Mouse (Mus musculus): Measurements from ENCODE around the gene Ptprn2. TPM values are rescaled to one million over a fixed set of nuclear protein-coding genes. Genes with fewer than 3 reads are reported as not detected.

Gene Ptprn2
- polyA plus RNA-seq, 1 experiment from 2014 or later: 0.30 TPM

GRCm38 (mm10) chr12:116709535-116709934, 224.0 kb downstream of the Ptprn2 start:
- WGBS: 35% methylated on average over 5 of the region's 5 CpGs
- Histone ChIP-seq H3K4me1 (ENCODE audit: insufficient read depth) (no peaks in the 10 kb centered on the region), H3K9me3 (ENCODE audit: low read depth, low read length) (no peaks in the 10 kb centered on the region), H3K9ac (no peak overlapping the region), H3K27me3 (ENCODE audit: insufficient read depth, low read length) (no peaks in the 10 kb centered on the region), H3K36me3 (ENCODE audit: insufficient read depth) (no peaks in the 10 kb centered on the region), H3K4me3 (ENCODE audit: low read depth, low read length) (no peak overlapping the region), H3K27ac (ENCODE audit: low read depth) (no peak overlapping the region), H3K4me2 (no peak overlapping the region)
- TF ChIP-seq CTCF (IDR thresholded peaks at IDR 0.05; ENCODE audit: low read depth): no peak
- ATAC-seq (ENCODE audit: insufficient read depth) (no peak), DNase-seq (no peak)

- no peak for ATAC-seq (ENCODE audit: insufficient read depth)
- H3K27me3 ChIP-seq (ENCODE audit: insufficient read depth, low read length): no peaks in the 10 kb centered on the region
- no peak for DNase-seq
- H3K4me3 ChIP-seq (ENCODE audit: low read depth, low read length): no peak overlapping the region
- H3K4me1 ChIP-seq (ENCODE audit: insufficient read depth): no peaks in the 10 kb centered on the region
- TF ChIP-seq CTCF (IDR thresholded peaks at IDR 0.05; ENCODE audit: low read depth): no peak
- 55% methylated on average over 3 of the region's 3 CpGs for WGBS
- no peak overlapping the region for H3K4me2 ChIP-seq
- H3K9ac ChIP-seq: no peak overlapping the region
- no peak overlapping the region for H3K27ac ChIP-seq (ENCODE audit: low read depth)
- no peaks in the 10 kb centered on the region for H3K9me3 ChIP-seq (ENCODE audit: low read depth, low read length)
- no peaks in the 10 kb centered on the region for H3K36me3 ChIP-seq (ENCODE audit: insufficient read depth)
Observed at GRCm38 (mm10) chr12:116710716-116711115, 225.2 kb downstream of the Ptprn2 start.

GRCm38 (mm10) chr12:116711133-116711532, 225.6 kb downstream of the Ptprn2 start:
- H3K9me3 ChIP-seq (ENCODE audit: low read depth, low read length): no peaks in the 10 kb centered on the region
- WGBS: 87% methylated on average over 6 of the region's 6 CpGs

GRCm38 (mm10) chr12:116713096-116713495, 227.6 kb downstream of the Ptprn2 start:
- ATAC-seq (ENCODE audit: insufficient read depth): no peak
- no peaks in the 10 kb centered on the region for H3K4me1 ChIP-seq (ENCODE audit: insufficient read depth)
- H3K27ac ChIP-seq (ENCODE audit: low read depth): no peak overlapping the region
- no peak for TF ChIP-seq CTCF (IDR thresholded peaks at IDR 0.05; ENCODE audit: low read depth)
- no peak overlapping the region for H3K4me3 ChIP-seq (ENCODE audit: low read depth, low read length)
- no peak overlapping the region for H3K9ac ChIP-seq
- no peaks in the 10 kb centered on the region for H3K9me3 ChIP-seq (ENCODE audit: low read depth, low read length)
- no peaks in the 10 kb centered on the region for H3K27me3 ChIP-seq (ENCODE audit: insufficient read depth, low read length)
- no peak for DNase-seq
- no peaks in the 10 kb centered on the region for H3K36me3 ChIP-seq (ENCODE audit: insufficient read depth)
- H3K4me2 ChIP-seq: no peak overlapping the region

More at GRCm38 (mm10) chr12:116711133-116711532, 225.6 kb downstream of the Ptprn2 start:
- Histone ChIP-seq H3K27ac (ENCODE audit: low read depth) (no peak overlapping the region), H3K27me3 (ENCODE audit: insufficient read depth, low read length) (no peaks in the 10 kb centered on the region), H3K4me3 (ENCODE audit: low read depth, low read length) (no peak overlapping the region), H3K9ac (no peak overlapping the region), H3K4me1 (ENCODE audit: insufficient read depth) (no peaks in the 10 kb centered on the region), H3K4me2 (no peak overlapping the region), H3K36me3 (ENCODE audit: insufficient read depth) (no peaks in the 10 kb centered on the region)
- DNase-seq (no peak), ATAC-seq (ENCODE audit: insufficient read depth) (no peak)
- no peak for TF ChIP-seq CTCF (IDR thresholded peaks at IDR 0.05; ENCODE audit: low read depth)

- Histone ChIP-seq H3K9ac (no peak overlapping the region), H3K27me3 (ENCODE audit: insufficient read depth, low read length) (no peaks in the 10 kb centered on the region), H3K4me1 (ENCODE audit: insufficient read depth) (no peaks in the 10 kb centered on the region), H3K9me3 (ENCODE audit: low read depth, low read length) (no peaks in the 10 kb centered on the region), H3K27ac (ENCODE audit: low read depth) (no peak overlapping the region), H3K36me3 (ENCODE audit: insufficient read depth) (no peaks in the 10 kb centered on the region), H3K4me2 (no peak overlapping the region), H3K4me3 (ENCODE audit: low read depth, low read length) (no peak overlapping the region)
- TF ChIP-seq CTCF (IDR thresholded peaks at IDR 0.05; ENCODE audit: low read depth): no peak
- ATAC-seq (ENCODE audit: insufficient read depth): no peak
- no peak for DNase-seq
- 60% methylated on average over 2 of the region's 2 CpGs for WGBS
Observed at GRCm38 (mm10) chr12:116721062-116721461, 235.5 kb downstream of the Ptprn2 start.

- no peak for ATAC-seq (ENCODE audit: insufficient read depth)
- WGBS: 82% methylated on average over 5 of the region's 5 CpGs
- Histone ChIP-seq H3K4me2 (no peak overlapping the region), H3K4me1 (ENCODE audit: insufficient read depth) (no peaks in the 10 kb centered on the region), H3K9ac (no peak overlapping the region), H3K36me3 (ENCODE audit: insufficient read depth) (no peaks in the 10 kb centered on the region), H3K27me3 (ENCODE audit: insufficient read depth, low read length) (no peaks in the 10 kb centered on the region), H3K4me3 (ENCODE audit: low read depth, low read length) (no peak overlapping the region), H3K27ac (ENCODE audit: low read depth) (no peak overlapping the region), H3K9me3 (ENCODE audit: low read depth, low read length) (no peaks in the 10 kb centered on the region)
- TF ChIP-seq CTCF (IDR thresholded peaks at IDR 0.05; ENCODE audit: low read depth): no peak
- no peak for DNase-seq
Observed at GRCm38 (mm10) chr12:116740141-116740540, 254.6 kb downstream of the Ptprn2 start.

GRCm38 (mm10) chr12:116741300-116741699, 255.8 kb downstream of the Ptprn2 start:
- no peak overlapping the region for H3K9ac ChIP-seq
- H3K9me3 ChIP-seq (ENCODE audit: low read depth, low read length): no peaks in the 10 kb centered on the region
- H3K36me3 ChIP-seq (ENCODE audit: insufficient read depth): no peaks in the 10 kb centered on the region
- no peak overlapping the region for H3K4me3 ChIP-seq (ENCODE audit: low read depth, low read length)
- no peak for TF ChIP-seq CTCF (IDR thresholded peaks at IDR 0.05; ENCODE audit: low read depth)
- ATAC-seq (ENCODE audit: insufficient read depth) (no peak), DNase-seq (no peak)
- no peak overlapping the region for H3K27ac ChIP-seq (ENCODE audit: low read depth)
- no peak overlapping the region for H3K4me2 ChIP-seq
- H3K4me1 ChIP-seq (ENCODE audit: insufficient read depth): no peaks in the 10 kb centered on the region
- no peaks in the 10 kb centered on the region for H3K27me3 ChIP-seq (ENCODE audit: insufficient read depth, low read length)

- H3K4me1 ChIP-seq (ENCODE audit: insufficient read depth): no peaks in the 10 kb centered on the region
- 76% methylated on average over 2 of the region's 2 CpGs for WGBS
- H3K4me3 ChIP-seq (ENCODE audit: low read depth, low read length): no peak overlapping the region
- H3K9ac ChIP-seq: no peak overlapping the region
- H3K27me3 ChIP-seq (ENCODE audit: insufficient read depth, low read length): no peaks in the 10 kb centered on the region
- ATAC-seq (ENCODE audit: insufficient read depth) (no peak), DNase-seq (no peak)
- H3K4me2 ChIP-seq: no peak overlapping the region
- H3K27ac ChIP-seq (ENCODE audit: low read depth): no peak overlapping the region
- no peaks in the 10 kb centered on the region for H3K36me3 ChIP-seq (ENCODE audit: insufficient read depth)
- no peaks in the 10 kb centered on the region for H3K9me3 ChIP-seq (ENCODE audit: low read depth, low read length)
- TF ChIP-seq CTCF (IDR thresholded peaks at IDR 0.05; ENCODE audit: low read depth): no peak
Observed at GRCm38 (mm10) chr12:116746401-116746800, 260.9 kb downstream of the Ptprn2 start.

All from lung, embryonic 14.5 days (tissue).